In genomic region chr6:125137002-125137671, GRCm38 (mm10) we compare ENCODE assay signal across 8 mouse cellular contexts. TPM values are rescaled to one million over a fixed set of nuclear protein-coding genes. Genes with fewer than 3 reads are reported as not detected.
DNase-seq lines count a peak whose midpoint lies in the region; ATAC-seq and TF ChIP-seq lines count a peak whose summit lies in the region.

No protein-coding gene starts in this region.

- H3K27me3 ChIP-seq in heart, adult 2 months (ENCODE audit: control insufficient read depth, insufficient read depth, low read length), result no peaks in the 10 kb centered on the region
- H3K27me3 ChIP-seq in heart, embryonic 10.5 days (ENCODE audit: insufficient read depth, poor library complexity, severe bottlenecking), result no peaks in the 10 kb centered on the region
- no peaks in the 10 kb centered on the region for H3K27me3 ChIP-seq in midbrain, embryonic 11.5 days (ENCODE audit: control insufficient read depth, insufficient read depth, low read length)
- no peaks in the 10 kb centered on the region for H3K27me3 ChIP-seq in midbrain, embryonic 16.5 days (ENCODE audit: control insufficient read depth, insufficient read depth, low read depth, low read length)

- peak; percentile 75 for TF ChIP-seq CTCF in heart, adult 2 months (IDR thresholded peaks at IDR 0.05)

- H3K4me1 ChIP-seq in heart, adult 2 months (ENCODE audit: control insufficient read depth, insufficient read depth, low read length), result peaks cover 1% of the 10 kb centered on the region; the same call in 1 of the 2 replicates
- peaks cover 11% of the 10 kb centered on the region for H3K4me1 ChIP-seq in heart, embryonic 10.5 days
- peaks cover 4% of the 10 kb centered on the region; the same call in 1 of the 2 replicates for H3K4me1 ChIP-seq in midbrain, embryonic 11.5 days (ENCODE audit: control insufficient read depth, insufficient read depth, low read length)
- H3K4me1 ChIP-seq in midbrain, embryonic 16.5 days (ENCODE audit: control insufficient read depth, insufficient read depth, low read length), result peaks cover 13% of the 10 kb centered on the region

- H3K4me3 ChIP-seq in heart, adult 2 months, result no peak overlapping the region
- H3K4me3 ChIP-seq in heart, embryonic 10.5 days, result no peak overlapping the region
- no peak overlapping the region for H3K4me3 ChIP-seq in midbrain, embryonic 11.5 days (ENCODE audit: low read depth, low read length)
- H3K4me3 ChIP-seq in midbrain, embryonic 16.5 days (ENCODE audit: low read depth, low read length), result no peak overlapping the region

- peak; percentile 33 to 66 for DNase-seq in heart, adult 2 months
- no peak for DNase-seq in heart, embryonic 10.5 days (ENCODE audit: low spot score)
- DNase-seq in midbrain, embryonic 11.5 days (ENCODE audit: low spot score, missing footprints), result peak; percentile 89
- peak; percentile 30 for DNase-seq in T-cell, adult 2 months (ENCODE audit: low spot score)
- peak; percentile 47 for DNase-seq in kidney, postnatal 14 days
- peak; percentile 70 for DNase-seq in thymus, postnatal 14 days
- DNase-seq in urinary bladder, adult 18-20 months (ENCODE audit: low spot score in 2 of 2), result no peak

- 83% methylated on average over 19 of the region's 19 CpGs for whole genome bisulfite sequencing in heart, adult 2 months
- 88% methylated on average over 19 of the region's 19 CpGs for WGBS in heart, embryonic 10.5 days
- WGBS in midbrain, embryonic 11.5 days, result 89% methylated on average over 19 of the region's 19 CpGs
- WGBS in midbrain, embryonic 16.5 days, result 87% methylated on average over 19 of the region's 19 CpGs

- no peaks in the 10 kb centered on the region for H3K36me3 ChIP-seq in heart, adult 2 months (ENCODE audit: control insufficient read depth, insufficient read depth, low read length)
- H3K36me3 ChIP-seq in heart, embryonic 10.5 days, result peaks cover 89% of the 10 kb centered on the region
- H3K36me3 ChIP-seq in midbrain, embryonic 11.5 days (ENCODE audit: control insufficient read depth, insufficient read depth, low read length), result peaks cover 61% of the 10 kb centered on the region
- peaks cover 55% of the 10 kb centered on the region for H3K36me3 ChIP-seq in midbrain, embryonic 16.5 days (ENCODE audit: control insufficient read depth, insufficient read depth, low read length)

- intact Hi-C loops in heart, adult 2 months (cut with DNase I), result no loop called here

- TF ChIP-seq EP300 in heart, adult 2 months (IDR thresholded peaks at IDR 0.05; ENCODE audit: insufficient read depth, low read depth, low read length), result no peak

- ATAC-seq in midbrain, embryonic 11.5 days (ENCODE audit: low FRiP score), result no peak
- ATAC-seq in midbrain, embryonic 16.5 days, result no peak

- H3K9me3 ChIP-seq in heart, embryonic 10.5 days, result no peaks in the 10 kb centered on the region
- H3K9me3 ChIP-seq in midbrain, embryonic 11.5 days (ENCODE audit: control insufficient read depth, low read length), result no peaks in the 10 kb centered on the region
- no peaks in the 10 kb centered on the region for H3K9me3 ChIP-seq in midbrain, embryonic 16.5 days (replicated peaks; ENCODE audit: control insufficient read depth, low read length, poor library complexity, severe bottlenecking)

- H3K4me2 ChIP-seq in midbrain, embryonic 11.5 days, result no peak overlapping the region
- no peak overlapping the region for H3K4me2 ChIP-seq in midbrain, embryonic 16.5 days (ENCODE audit: low read length)

- H3K79me2 ChIP-seq in heart, adult 2 months (replicated peaks; ENCODE audit: control insufficient read depth, insufficient read depth, low read length), result no peaks in the 10 kb centered on the region

- no peak overlapping the region for H3K9ac ChIP-seq in heart, adult 2 months (ENCODE audit: low read depth, low read length)
- H3K9ac ChIP-seq in midbrain, embryonic 11.5 days (ENCODE audit: low read length), result no peak overlapping the region
- no peak overlapping the region for H3K9ac ChIP-seq in midbrain, embryonic 16.5 days (ENCODE audit: low read depth, low read length)

- no peak for TF ChIP-seq POLR2A in heart, adult 2 months (IDR thresholded peaks at IDR 0.05; ENCODE audit: insufficient read depth, low read depth, low read length)

- peak overlapping the region; percentile 5; the same call in 1 of the 2 replicates for H3K27ac ChIP-seq in heart, adult 2 months
- H3K27ac ChIP-seq in heart, embryonic 10.5 days, result no peak overlapping the region
- no peak overlapping the region for H3K27ac ChIP-seq in midbrain, embryonic 11.5 days (ENCODE audit: low read depth, low read length)
- H3K27ac ChIP-seq in midbrain, embryonic 16.5 days (ENCODE audit: low read length), result no peak overlapping the region

RNA-seq across cellular contexts. Expression of gene Nop2, which starts 5.4 kb away (rescaled TPM):
- 10 to 100 TPM; 18.9 to 20.3 TPM for total RNA-seq in heart, adult 2 months (2021)
- 8.3 and 13.6 TPM in 2 replicates for polyA plus RNA-seq in heart, adult 2 months (2012; rRNA removed)
- 73.2 and 92.7 TPM in 2 replicates for polyA plus RNA-seq in heart, embryonic 10.5 days (2016; fragmentation: Nextera tagmentation; extraction: Ambion mirVana)
- 55.1 and 58.4 TPM in 2 replicates for polyA plus RNA-seq in midbrain, embryonic 11.5 days (2014; fragmentation: Nextera tagmentation; extraction: Ambion mirVana)
- polyA plus RNA-seq in midbrain, embryonic 16.5 days (2015; fragmentation: Nextera tagmentation; extraction: Ambion mirVana), result 49.2 and 49.3 TPM in 2 replicates

RNA-seq across cellular contexts. Expression of gene Iffo1, which starts 7.9 kb away (rescaled TPM):
- 1 to 10 TPM; 5.7 to 7.0 TPM for total RNA-seq in heart, adult 2 months (2021)
- polyA plus RNA-seq in heart, adult 2 months (2012; rRNA removed), result 19.7 and 21.8 TPM in 2 replicates
- polyA plus RNA-seq in heart, embryonic 10.5 days (2016; fragmentation: Nextera tagmentation; extraction: Ambion mirVana), result 11.7 and 11.9 TPM in 2 replicates
- polyA plus RNA-seq in midbrain, embryonic 11.5 days (2014; fragmentation: Nextera tagmentation; extraction: Ambion mirVana), result 8.4 and 8.6 TPM in 2 replicates
- polyA plus RNA-seq in midbrain, embryonic 16.5 days (2015; fragmentation: Nextera tagmentation; extraction: Ambion mirVana), result 21.1 and 21.2 TPM in 2 replicates

RNA-seq across cellular contexts. Expression of gene Gapdh, which starts 29.1 kb away (rescaled TPM):
- 1,000 to 10,000 TPM; 4,018 to 4,312 TPM for total RNA-seq in heart, adult 2 months (2021)
- 7,726 and 8,318 TPM in 2 replicates for polyA plus RNA-seq in heart, adult 2 months (2012; rRNA removed)
- polyA plus RNA-seq in heart, embryonic 10.5 days (2016; fragmentation: Nextera tagmentation; extraction: Ambion mirVana), result 3,676 and 4,272 TPM in 2 replicates
- polyA plus RNA-seq in midbrain, embryonic 11.5 days (2014; fragmentation: Nextera tagmentation; extraction: Ambion mirVana), result 2,357 and 2,675 TPM in 2 replicates
- polyA plus RNA-seq in midbrain, embryonic 16.5 days (2015; fragmentation: Nextera tagmentation; extraction: Ambion mirVana), result 1,326 and 1,443 TPM in 2 replicates

RNA-seq across cellular contexts. Expression of gene Chd4, which starts 41.4 kb away (rescaled TPM):
- total RNA-seq in heart, adult 2 months (2021), result 100 to 1,000 TPM in 1 of 2 experiments, 10 to 100 TPM in 1; 97.1 to 113 TPM
- 28.3 and 31.6 TPM in 2 replicates for polyA plus RNA-seq in heart, adult 2 months (2012; rRNA removed)
- 75.0 and 88.6 TPM in 2 replicates for polyA plus RNA-seq in heart, embryonic 10.5 days (2016; fragmentation: Nextera tagmentation; extraction: Ambion mirVana)
- polyA plus RNA-seq in midbrain, embryonic 11.5 days (2014; fragmentation: Nextera tagmentation; extraction: Ambion mirVana), result 96.9 and 99.3 TPM in 2 replicates
- 59.7 and 74.3 TPM in 2 replicates for polyA plus RNA-seq in midbrain, embryonic 16.5 days (2015; fragmentation: Nextera tagmentation; extraction: Ambion mirVana)

RNA-seq across cellular contexts. Expression of gene Ncapd2, which starts 54.4 kb away (rescaled TPM):
- total RNA-seq in heart, adult 2 months (2021), result 10 to 100 TPM; 17.6 TPM
- 34.0 and 40.2 TPM in 2 replicates for polyA plus RNA-seq in heart, adult 2 months (2012; rRNA removed)
- polyA plus RNA-seq in heart, embryonic 10.5 days (2016; fragmentation: Nextera tagmentation; extraction: Ambion mirVana), result 128 and 140 TPM in 2 replicates
- 127 and 140 TPM in 2 replicates for polyA plus RNA-seq in midbrain, embryonic 11.5 days (2014; fragmentation: Nextera tagmentation; extraction: Ambion mirVana)
- 39.4 and 41.2 TPM in 2 replicates for polyA plus RNA-seq in midbrain, embryonic 16.5 days (2015; fragmentation: Nextera tagmentation; extraction: Ambion mirVana)

Comparison
In these comparisons a context has a peak if more than half of its experiments do, and no peak if none do; other contexts are left out.
1. DNase-seq: peak in heart, adult 2 months (2 of 2), midbrain, embryonic 11.5 days (single experiment), T-cell, adult 2 months (single experiment), kidney, postnatal 14 days (single experiment) and thymus, postnatal 14 days (single experiment); none in heart, embryonic 10.5 days (single experiment) and urinary bladder, adult 18-20 months (0 of 2).